Mouse (Mus musculus) kidney, embryonic 15.5 days (tissue): ENCODE data around the gene Snx29. TPM values are rescaled to one million over a fixed set of nuclear protein-coding genes. Genes with fewer than 3 reads are reported as not detected.

Experiments used
- ATAC-seq: fragments of 200-750 bp; cut with Nextera tagmentation; replicated peaks from 2 replicates; pipeline ENCODE4 v1.8.0; 2017; ENCODE audit warnings: moderate TSS enrichment; ENCODE audit not compliant: low FRiP score
- H3K27ac ChIP-seq: fragments of 300-500 bp; sonication (generic); 2 replicates; pipeline ENCODE4 v1.5.1; 2015; ENCODE audit warnings: mild to moderate bottlenecking, inconsistent platforms
- H3K27me3 ChIP-seq: fragments of 300-500 bp; sonication (generic); 2 replicates; pipeline ENCODE4 v1.6.1; 2015; ENCODE audit warnings: inconsistent platforms
- H3K36me3 ChIP-seq: fragments of 300-500 bp; sonication (generic); 2 replicates; pipeline ENCODE4 v1.6.1; 2015; ENCODE audit warnings: inconsistent platforms
- H3K4me1 ChIP-seq: fragments of 300-500 bp; sonication (generic); 2 replicates; pipeline ENCODE4 v1.6.1; 2015; ENCODE audit warnings: inconsistent platforms
- H3K4me2 ChIP-seq: fragments of 300-500 bp; sonication (generic); 2 replicates; pipeline ENCODE4 v1.6.1; 2015; ENCODE audit warnings: moderate library complexity, mild to moderate bottlenecking, inconsistent platforms
- H3K4me3 ChIP-seq: fragments of 300-500 bp; sonication (generic); replicated peaks from 2 replicates; pipeline ENCODE4 v1.5.1; 2015; ENCODE audit warnings: mild to moderate bottlenecking, inconsistent platforms
- H3K9ac ChIP-seq: fragments of 300-500 bp; sonication (generic); 2 replicates; pipeline ENCODE4 v1.6.1; 2015; ENCODE audit warnings: mild to moderate bottlenecking, inconsistent platforms
- H3K9me3 ChIP-seq: fragments of 300-500 bp; sonication (generic); replicated peaks from 2 replicates; pipeline ENCODE4 v1.6.1; 2016; ENCODE audit warnings: inconsistent platforms
- WGBS: fragments of 180-500 bp; shearing (Covaris S2); methylation state at CpG from one replicate; pipeline ENCODE4 v1.1.7; 2015; ENCODE audit warnings: mixed read lengths; 5-methylcytosine and 5-hydroxymethylcytosine counted together
- polyA plus RNA-seq: library from polyadenylated mRNA; unstranded; fragments of >200 nt; fragmentation: Nextera tagmentation; extraction: Ambion mirVana; gene quantifications from 2 replicates; pipeline ENCODE4 v1.2.1, GENCODE M21; 2015

Snx29 gene
- polyA plus RNA-seq, 1 experiment from 2014 or later: 19.8 TPM

DNA sequence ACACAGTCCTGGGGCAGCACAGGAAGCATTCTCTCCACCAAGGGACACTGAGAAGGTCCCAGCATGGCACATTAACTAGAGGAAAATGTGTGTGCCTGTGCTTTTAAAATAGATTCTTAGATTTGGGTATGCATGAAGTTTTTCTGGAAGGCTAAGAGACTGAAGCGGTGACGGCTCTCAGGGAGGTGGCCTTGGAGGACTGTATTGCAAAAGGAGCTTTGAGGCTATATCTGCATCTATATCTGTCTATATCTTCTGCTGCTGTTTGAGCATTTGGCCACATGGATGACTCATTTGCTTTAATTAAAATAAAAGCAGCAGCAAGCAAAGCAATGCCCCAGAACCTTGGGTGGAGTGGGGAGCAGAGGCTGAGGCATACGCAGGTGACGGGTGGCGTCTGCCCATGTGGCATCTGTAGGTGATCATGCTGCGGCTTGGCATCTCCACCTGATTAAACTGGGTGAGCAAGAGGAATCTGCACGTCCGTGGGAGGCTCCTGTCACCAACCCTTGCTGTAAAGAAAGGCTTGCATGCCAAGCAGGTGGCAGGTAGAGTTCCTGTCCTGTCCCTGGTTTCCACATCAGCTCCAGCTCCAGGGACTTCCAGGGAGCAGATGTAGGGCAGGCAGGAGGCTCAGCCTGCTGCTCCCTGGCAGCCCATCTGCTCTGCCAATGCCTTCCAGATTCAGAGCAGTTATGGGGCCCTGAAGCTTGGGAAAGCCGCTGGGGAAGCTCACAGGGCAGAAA is 456.2 kb downstream of the Snx29 start:
- Histone ChIP-seq H3K4me1 (no peaks in the 10 kb centered on the region), H3K9ac (no peak overlapping the region), H3K4me3 (no peak overlapping the region), H3K4me2 (no peak overlapping the region), H3K27ac (no peak overlapping the region), H3K27me3 (no peaks in the 10 kb centered on the region), H3K36me3 (no peaks in the 10 kb centered on the region), H3K9me3 (no peaks in the 10 kb centered on the region)
- no peak for ATAC-seq
- WGBS: 84% methylated on average over 9 of the region's 9 CpGs

DNA sequence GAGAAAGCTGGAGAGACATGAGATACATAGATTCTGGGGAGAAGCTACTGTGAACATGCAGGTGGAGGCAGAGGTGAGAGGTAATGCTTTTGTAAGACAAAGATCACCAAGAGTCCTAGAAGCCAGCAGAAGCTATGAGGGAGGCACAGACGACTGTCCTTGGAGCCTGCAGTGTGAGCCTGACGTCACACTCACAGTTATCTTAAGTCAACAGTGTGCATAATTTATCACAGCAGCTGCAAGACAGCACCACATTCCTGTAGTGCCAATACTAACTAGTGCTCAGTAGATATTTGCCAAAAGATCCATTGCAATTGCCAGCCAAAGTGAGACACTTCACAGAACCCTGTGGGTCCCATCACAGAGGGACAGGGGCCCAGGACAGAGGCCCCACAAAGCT is 459.4 kb downstream of the Snx29 start:
- Histone ChIP-seq H3K9ac (no peak overlapping the region), H3K36me3 (no peaks in the 10 kb centered on the region), H3K27ac (no peak overlapping the region), H3K4me3 (no peak overlapping the region), H3K9me3 (no peaks in the 10 kb centered on the region), H3K4me2 (no peak overlapping the region), H3K4me1 (no peaks in the 10 kb centered on the region), H3K27me3 (no peaks in the 10 kb centered on the region)
- no peak for ATAC-seq
- WGBS: 19% methylated on average over 2 of the region's 2 CpGs

DNA sequence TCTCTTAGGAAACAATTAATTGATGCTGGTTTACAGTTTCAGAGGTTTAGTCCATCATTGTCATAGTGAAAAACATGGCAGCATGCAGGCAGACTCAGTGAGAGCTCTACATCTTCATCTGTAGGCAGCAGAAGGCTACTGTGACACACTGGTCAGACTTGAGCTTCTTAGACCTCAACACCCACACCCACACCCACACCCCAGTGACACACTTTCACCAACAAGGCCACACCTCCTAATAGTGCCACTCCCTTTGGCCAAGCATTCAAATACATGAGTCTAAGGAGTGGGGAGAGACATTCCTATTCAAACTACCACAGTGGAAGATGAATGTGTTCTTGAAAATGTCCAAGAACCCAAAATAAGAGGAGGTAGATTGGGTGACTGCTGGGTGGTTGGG is 460.6 kb downstream of the Snx29 start:
- H3K4me1 ChIP-seq: no peaks in the 10 kb centered on the region
- no peak overlapping the region for H3K9ac ChIP-seq
- H3K4me2 ChIP-seq: no peak overlapping the region
- no peak overlapping the region for H3K27ac ChIP-seq
- no peak for ATAC-seq
- H3K36me3 ChIP-seq: no peaks in the 10 kb centered on the region
- H3K4me3 ChIP-seq: no peak overlapping the region
- H3K27me3 ChIP-seq: no peaks in the 10 kb centered on the region
- no peaks in the 10 kb centered on the region for H3K9me3 ChIP-seq

DNA sequence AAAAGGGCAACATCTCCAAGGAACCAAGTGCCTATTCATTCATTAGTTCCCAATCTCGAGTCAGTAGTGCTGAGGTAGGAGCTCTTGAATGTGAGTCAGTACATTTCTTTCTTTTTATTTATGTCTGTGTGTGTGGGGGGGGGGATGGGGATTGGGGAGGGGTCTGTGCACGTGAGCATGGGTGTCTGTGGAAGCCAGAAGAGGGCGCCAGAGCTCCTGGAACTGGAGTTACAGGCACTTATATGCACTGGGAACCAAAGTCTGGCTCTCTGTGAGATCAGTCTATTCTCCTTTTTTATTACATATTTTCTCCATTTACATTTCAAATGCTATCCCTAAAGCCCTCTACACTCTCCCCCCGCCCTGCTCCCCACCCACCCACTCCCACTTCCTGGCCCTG is 461.6 kb downstream of the Snx29 start:
- no peak overlapping the region for H3K9ac ChIP-seq
- H3K4me2 ChIP-seq: no peak overlapping the region
- WGBS: 73% methylated on average over 4 of the region's 4 CpGs
- H3K4me1 ChIP-seq: no peaks in the 10 kb centered on the region
- no peak overlapping the region for H3K27ac ChIP-seq
- ATAC-seq: no peak
- H3K9me3 ChIP-seq: no peaks in the 10 kb centered on the region
- H3K4me3 ChIP-seq: no peak overlapping the region
- H3K36me3 ChIP-seq: no peaks in the 10 kb centered on the region
- H3K27me3 ChIP-seq: no peaks in the 10 kb centered on the region

DNA sequence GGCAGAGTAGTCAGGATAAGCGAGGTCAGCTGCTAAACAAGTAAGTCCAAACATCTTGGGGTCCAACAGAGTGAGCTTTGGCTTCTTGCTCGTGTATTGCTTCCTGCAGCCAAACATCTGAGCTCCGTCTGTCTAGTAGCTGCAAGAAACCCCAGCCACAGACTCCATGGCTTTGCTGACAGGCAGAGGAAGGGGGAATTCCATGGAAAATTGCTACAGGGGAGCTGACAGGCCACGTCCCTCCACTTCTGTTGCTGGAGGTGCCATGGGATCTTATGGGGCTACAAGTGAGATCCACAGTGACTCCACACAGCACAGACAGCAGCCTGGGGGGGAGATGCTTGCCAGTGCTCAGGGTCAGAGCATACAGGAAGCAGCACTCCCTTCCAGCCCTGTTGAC is 463.1 kb downstream of the Snx29 start:
- 68% methylated on average over 4 of the region's 4 CpGs for WGBS

DNA sequence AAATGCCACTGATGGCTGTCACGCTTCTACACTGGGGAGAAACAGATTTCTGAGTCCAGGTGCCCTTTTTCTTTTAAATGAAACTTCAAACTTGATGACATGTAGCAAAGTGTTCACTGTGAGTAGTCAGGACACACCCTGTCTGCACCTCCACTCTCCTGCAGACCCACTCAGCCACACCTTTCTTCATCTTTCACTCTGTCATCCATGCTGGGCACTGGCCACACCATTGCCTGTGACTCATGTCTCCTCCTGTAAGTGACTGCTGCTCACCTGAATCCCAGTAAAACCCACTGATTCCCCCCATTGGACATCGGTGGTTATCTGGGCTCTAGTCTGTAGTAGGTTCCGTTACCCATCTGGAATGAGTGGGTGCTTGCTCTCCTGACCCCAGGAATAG is 467.8 kb downstream of the Snx29 start:
- Histone ChIP-seq H3K4me1 (no peaks in the 10 kb centered on the region), H3K4me2 (no peak overlapping the region), H3K4me3 (no peak overlapping the region), H3K27me3 (no peaks in the 10 kb centered on the region), H3K36me3 (no peaks in the 10 kb centered on the region), H3K9me3 (no peaks in the 10 kb centered on the region), H3K9ac (no peak overlapping the region), H3K27ac (no peak overlapping the region)
- no peak for ATAC-seq
- WGBS: 85% methylated on average over 3 of the region's 3 CpGs

More for the DNA sequence above, 463.1 kb downstream of the Snx29 start:
- no peak overlapping the region for H3K27ac ChIP-seq
- H3K9me3 ChIP-seq: no peaks in the 10 kb centered on the region
- ATAC-seq: no peak
- no peak overlapping the region for H3K4me2 ChIP-seq
- no peaks in the 10 kb centered on the region for H3K27me3 ChIP-seq
- H3K4me1 ChIP-seq: no peaks in the 10 kb centered on the region
- H3K4me3 ChIP-seq: no peak overlapping the region
- H3K36me3 ChIP-seq: no peaks in the 10 kb centered on the region
- no peak overlapping the region for H3K9ac ChIP-seq

DNA sequence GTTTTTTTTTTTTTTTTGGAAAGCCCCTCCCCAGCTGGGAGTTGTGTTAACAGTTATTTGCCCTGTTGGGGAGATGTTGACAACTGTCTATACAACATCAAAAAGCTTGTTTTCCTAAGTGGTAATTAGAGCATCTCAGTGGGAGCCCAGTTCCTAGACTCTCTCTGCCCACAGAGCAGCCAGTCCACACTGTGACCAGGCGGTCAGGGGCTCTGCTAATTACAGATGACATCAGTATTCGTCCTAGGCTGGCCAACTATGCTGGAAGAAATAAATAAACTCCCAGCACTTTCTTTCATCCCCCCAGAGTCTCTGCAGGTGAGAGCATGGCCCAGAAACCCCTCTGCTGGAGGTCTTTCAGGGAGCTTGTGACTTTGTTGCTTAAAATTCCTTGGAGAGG is 470.7 kb downstream of the Snx29 start:
- no peak overlapping the region for H3K4me3 ChIP-seq
- no peak overlapping the region for H3K4me2 ChIP-seq
- H3K9ac ChIP-seq: no peak overlapping the region
- ATAC-seq: no peak
- H3K36me3 ChIP-seq: no peaks in the 10 kb centered on the region
- WGBS: 37% methylated on average over 2 of the region's 2 CpGs
- H3K27me3 ChIP-seq: no peaks in the 10 kb centered on the region
- no peak overlapping the region for H3K27ac ChIP-seq
- no peaks in the 10 kb centered on the region for H3K9me3 ChIP-seq
- no peaks in the 10 kb centered on the region for H3K4me1 ChIP-seq

DNA sequence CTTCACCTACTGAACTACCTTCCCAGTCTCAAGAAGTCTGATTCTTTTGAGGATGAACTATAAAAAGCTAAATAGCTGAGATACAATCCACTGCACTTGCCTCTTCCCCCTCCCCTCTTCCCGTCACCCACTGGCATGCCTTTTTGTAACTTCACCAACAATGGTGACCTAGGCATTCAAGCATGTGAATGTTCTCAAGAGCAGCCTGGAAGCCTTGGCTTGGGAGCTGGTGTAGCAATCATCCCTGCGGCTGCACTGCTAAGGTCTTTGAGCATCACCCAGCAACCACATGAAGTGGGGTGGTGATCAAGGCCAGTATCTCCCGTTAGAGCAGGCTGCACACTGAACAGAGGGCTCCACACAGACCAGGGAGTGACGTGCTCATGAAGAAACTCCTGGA is 471.9 kb downstream of the Snx29 start:
- WGBS: 74% methylated on average over 4 of the region's 4 CpGs
- Histone ChIP-seq H3K9ac (no peak overlapping the region), H3K4me3 (no peak overlapping the region), H3K4me1 (no peaks in the 10 kb centered on the region), H3K27ac (no peak overlapping the region), H3K36me3 (no peaks in the 10 kb centered on the region), H3K27me3 (no peaks in the 10 kb centered on the region), H3K4me2 (no peak overlapping the region), H3K9me3 (no peaks in the 10 kb centered on the region)
- ATAC-seq: no peak

DNA sequence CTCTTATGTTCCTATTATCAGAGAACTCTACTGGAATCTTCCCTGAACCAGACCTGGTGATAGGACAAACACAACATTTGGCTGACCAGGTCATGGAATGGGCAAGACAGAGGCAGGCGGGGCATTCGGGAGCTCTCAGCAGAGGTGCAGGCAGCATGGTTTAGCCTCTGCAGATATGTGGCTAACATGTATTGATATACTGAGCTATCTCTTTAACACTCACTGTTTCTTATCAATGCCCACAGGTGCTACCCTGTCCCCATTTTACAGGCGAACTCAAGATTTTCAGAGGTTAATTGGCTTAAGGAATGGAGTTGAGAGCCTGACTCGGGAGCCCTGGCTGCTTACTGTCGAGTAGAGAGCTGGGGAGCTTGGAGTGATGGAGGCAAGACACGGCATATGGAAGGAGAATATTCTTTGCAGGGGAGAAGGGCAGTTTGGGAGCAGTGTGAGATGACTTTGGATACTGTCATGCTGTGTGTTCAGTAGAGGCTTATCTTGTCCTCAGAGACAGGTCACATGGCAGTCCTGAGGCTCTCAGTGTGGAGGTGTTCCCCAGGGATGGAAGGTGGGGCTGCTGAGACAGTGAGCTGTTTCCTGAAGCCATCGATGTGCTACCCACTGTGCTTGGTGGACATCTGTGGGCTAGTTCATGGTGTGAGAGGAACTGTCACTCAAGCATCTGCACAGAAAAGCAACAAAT is 473.2 kb downstream of the Snx29 start:
- H3K9me3 ChIP-seq: no peaks in the 10 kb centered on the region
- no peak overlapping the region for H3K9ac ChIP-seq
- H3K4me3 ChIP-seq: no peak overlapping the region
- ATAC-seq: no peak
- 79% methylated on average over 7 of the region's 7 CpGs for WGBS
- no peak overlapping the region for H3K27ac ChIP-seq
- no peak overlapping the region for H3K4me2 ChIP-seq
- H3K27me3 ChIP-seq: no peaks in the 10 kb centered on the region
- H3K36me3 ChIP-seq: no peaks in the 10 kb centered on the region
- no peaks in the 10 kb centered on the region for H3K4me1 ChIP-seq

DNA sequence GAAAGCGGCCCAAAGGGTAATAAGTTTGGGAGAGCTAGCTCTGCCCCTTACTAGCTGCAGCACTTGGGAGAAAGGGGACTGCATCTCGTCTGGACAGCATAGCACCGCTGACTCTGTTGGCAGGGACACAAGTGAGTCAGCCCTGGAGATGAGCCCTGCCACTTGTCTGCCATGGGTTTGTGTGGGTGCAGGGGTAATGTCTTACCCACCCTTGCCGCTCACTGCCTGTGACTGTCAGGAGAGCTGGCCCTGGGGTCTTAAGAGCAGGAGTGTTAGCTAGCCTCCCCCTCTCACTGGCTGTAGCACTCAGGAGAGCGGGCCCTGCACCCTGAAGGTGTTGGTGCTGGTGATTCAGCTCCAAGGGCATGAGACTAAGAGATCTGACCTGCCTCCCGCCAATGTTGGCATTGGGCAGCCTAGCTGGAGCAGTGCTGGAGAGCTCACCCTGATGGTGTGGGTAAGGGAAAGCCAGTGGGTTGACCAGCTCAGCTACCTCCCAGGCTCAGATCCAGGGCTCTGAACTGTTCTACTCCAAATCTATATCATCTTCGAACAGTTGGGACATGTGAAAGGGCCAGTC is 479.3 kb downstream of the Snx29 start:
- ATAC-seq: no peak

More for the DNA sequence above, 479.3 kb downstream of the Snx29 start:
- Histone ChIP-seq H3K4me3 (no peak overlapping the region), H3K27me3 (no peaks in the 10 kb centered on the region), H3K4me2 (no peak overlapping the region), H3K9ac (no peak overlapping the region), H3K9me3 (no peaks in the 10 kb centered on the region), H3K36me3 (peaks cover 11% of the 10 kb centered on the region), H3K27ac (no peak overlapping the region), H3K4me1 (no peaks in the 10 kb centered on the region)
- WGBS: 90% methylated on average over 7 of the region's 7 CpGs
